In the genomic region with DNA sequence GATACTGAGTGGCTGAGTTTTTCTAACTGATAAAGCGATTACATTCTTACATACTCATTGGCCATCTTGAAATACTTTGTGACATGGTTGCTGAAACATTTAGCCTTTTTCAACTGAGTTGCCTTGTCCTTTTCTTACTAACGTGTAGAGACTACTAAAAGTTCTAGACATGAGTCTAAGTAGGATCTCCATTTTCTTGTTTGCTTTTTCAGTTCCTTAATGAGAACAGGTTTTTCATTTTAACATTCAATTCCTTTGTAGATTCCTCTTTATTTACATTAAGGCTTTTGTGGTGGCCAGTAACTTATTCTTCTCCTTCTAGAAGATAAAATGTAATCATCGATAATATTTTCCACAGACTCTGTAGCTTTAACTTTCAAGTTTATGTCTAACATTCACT, we compare ENCODE assay signal across 1 mouse cellular context.
TF ChIP-seq lines count a peak whose summit lies in the region.

No protein-coding gene starts in this region.

TF ChIP-seq in CH12.LX, 34 proteins besides CTCF, POLR2A, EP300 and RAD21:
- TF ChIP-seq SMC3 (IDR thresholded peaks at IDR 0.05; ENCODE audit: low read depth, low read length) (no peak), KAT2A (IDR thresholded peaks at IDR 0.05; ENCODE audit: insufficient replicate concordance, low read length) (no peak), IRF4 (IDR thresholded peaks at IDR 0.05; ENCODE audit: low read depth, low read length) (peak; percentile 47), MXI1 (IDR thresholded peaks at IDR 0.05; ENCODE audit: low read depth, low read length) (no peak), MAX (IDR thresholded peaks at IDR 0.05; ENCODE audit: low read length) (no peak), MYC (IDR thresholded peaks at IDR 0.05; ENCODE audit: low read depth, low read length) (0 out of 2 replicates have a peak, but pooled peaks have one; percentile 31), GABPA (IDR thresholded peaks at IDR 0.05; ENCODE audit: insufficient replicate concordance, low read depth, low read length) (no peak), CHD2 (IDR thresholded peaks at IDR 0.05; ENCODE audit: low read length) (no peak), USF1 (IDR thresholded peaks at IDR 0.05; ENCODE audit: low read depth, low read length) (no peak), PAX5 (IDR thresholded peaks at IDR 0.05; ENCODE audit: low read length) (no peak), USF2 (conservative IDR thresholded peaks at IDR 0.05; ENCODE audit: low read depth, low read length) (no peak), ZC3H11A (IDR thresholded peaks at IDR 0.05; ENCODE audit: low read depth, low read length) (no peak), TBP (conservative IDR thresholded peaks at IDR 0.05; ENCODE audit: low read depth, low read length) (no peak), NRF1 (IDR thresholded peaks at IDR 0.05; ENCODE audit: low read depth, low read length) (no peak), ZKSCAN1 (IDR thresholded peaks at IDR 0.05; ENCODE audit: borderline replicate concordance, low read depth, low read length) (no peak), JUND (conservative IDR thresholded peaks at IDR 0.05; ENCODE audit: low read depth, low read length) (peak; percentile 28; the same call in 1 of the 2 replicates), CHD1 (IDR thresholded peaks at IDR 0.05; ENCODE audit: low read depth, low read length) (peak; percentile 72), ZMIZ1 (IDR thresholded peaks at IDR 0.05; ENCODE audit: low read depth, low read length) (no peak), JUN (IDR thresholded peaks at IDR 0.05; ENCODE audit: insufficient read depth, low read depth, low read length) (no peak), BHLHE40 (IDR thresholded peaks at IDR 0.05; ENCODE audit: low read depth, low read length) (peak; percentile 51), POLR2AphosphoS2 (IDR thresholded peaks at IDR 0.05; ENCODE audit: low read depth, low read length) (no peak)
